Mouse (Mus musculus) heart, embryonic 11.5 days (tissue): ENCODE measurements around the gene Map7. TPM values are rescaled to one million over a fixed set of nuclear protein-coding genes. Genes with fewer than 3 reads are reported as not detected.

ENCODE experiments used
- ATAC-seq: fragments of 200-750 bp; cut with Nextera tagmentation; replicated peaks from 2 replicates; pipeline ENCODE4 v1.8.0; 2017; ENCODE audit warnings: moderate library complexity; ENCODE audit not compliant: insufficient number of reproducible peaks, low FRiP score, low TSS enrichment
- H3K27ac ChIP-seq: fragments of 300-500 bp; sonication (generic); 2 replicates; pipeline ENCODE4 v1.5.1; 2014; ENCODE audit warnings: mild to moderate bottlenecking, low read depth, low read length
- H3K27me3 ChIP-seq: fragments of 300-500 bp; sonication (generic); 2 replicates; pipeline ENCODE4 v1.6.1; 2014; ENCODE audit warnings: mild to moderate bottlenecking, low read length, mixed read lengths; ENCODE audit not compliant: control insufficient read depth, insufficient read depth
- H3K36me3 ChIP-seq: fragments of 300-500 bp; sonication (generic); 2 replicates; pipeline ENCODE4 v1.6.1; 2014; ENCODE audit warnings: mild to moderate bottlenecking, low read length, moderate library complexity, mixed read lengths; ENCODE audit not compliant: control insufficient read depth, insufficient read depth
- H3K4me1 ChIP-seq: fragments of 300-500 bp; sonication (generic); 2 replicates; pipeline ENCODE4 v1.6.1; 2014; ENCODE audit warnings: low read length; ENCODE audit not compliant: control insufficient read depth, insufficient read depth
- H3K4me2 ChIP-seq: fragments of 300-500 bp; sonication (generic); 2 replicates; pipeline ENCODE4 v1.6.1; 2014; ENCODE audit warnings: mild to moderate bottlenecking, moderate library complexity
- H3K4me3 ChIP-seq: fragments of 300-500 bp; sonication (generic); 2 replicates; pipeline ENCODE4 v1.5.1; 2014; ENCODE audit warnings: low read depth, low read length
- H3K9ac ChIP-seq: fragments of 300-500 bp; sonication (generic); 2 replicates; pipeline ENCODE4 v1.6.1; 2014; ENCODE audit warnings: mild to moderate bottlenecking, low read depth, low read length, moderate library complexity
- H3K9me3 ChIP-seq: fragments of 300-500 bp; sonication (generic); replicated peaks from 2 replicates; pipeline ENCODE4 v1.6.1; 2016; ENCODE audit warnings: low read length; ENCODE audit not compliant: control insufficient read depth
- WGBS: fragments of 180-500 bp; shearing (Covaris S2); extraction: QIAGEN DNeasy Blood & Tissue Kit; methylation state at CpG from one replicate; pipeline ENCODE4 v1.1.7; 2014; ENCODE audit not compliant: insufficient replicate concordance; 5-methylcytosine and 5-hydroxymethylcytosine counted together
- polyA plus RNA-seq: library from polyadenylated mRNA; unstranded; fragments of >200 nt; fragmentation: Nextera tagmentation; extraction: Ambion mirVana; gene quantifications from 2 replicates; pipeline ENCODE4 v1.2.1, GENCODE M21; 2014

Map7 gene
- polyA plus RNA-seq, 1 experiment from 2014 or later, result 3.9 TPM

- no peak overlapping the region for H3K4me2 ChIP-seq
- H3K9ac ChIP-seq, result no peak overlapping the region
- H3K9me3 ChIP-seq, result no peaks in the 10 kb centered on the region
- ATAC-seq, result no peak
- H3K4me1 ChIP-seq, result peaks cover 14% of the 10 kb centered on the region
- no peak overlapping the region for H3K27ac ChIP-seq
- WGBS, result 57% methylated on average over 4 of the region's 4 CpGs
- no peak overlapping the region for H3K4me3 ChIP-seq
- H3K27me3 ChIP-seq, result no peaks in the 10 kb centered on the region
- no peaks in the 10 kb centered on the region for H3K36me3 ChIP-seq
Measured at GRCm38 (mm10) chr10:20184326-20184725, 36.1 kb downstream of the Map7 start.

- peaks cover 14% of the 10 kb centered on the region for H3K4me1 ChIP-seq
- no peak overlapping the region for H3K4me2 ChIP-seq
- no peaks in the 10 kb centered on the region for H3K27me3 ChIP-seq
- H3K36me3 ChIP-seq, result no peaks in the 10 kb centered on the region
- no peak overlapping the region for H3K9ac ChIP-seq
- WGBS, result 68% methylated on average over 4 of the region's 4 CpGs
- H3K27ac ChIP-seq, result no peak overlapping the region
- no peak for ATAC-seq
- H3K4me3 ChIP-seq, result no peak overlapping the region
- no peaks in the 10 kb centered on the region for H3K9me3 ChIP-seq
Measured at GRCm38 (mm10) chr10:20185264-20185663, 37.0 kb downstream of the Map7 start.

- H3K27me3 ChIP-seq, result no peaks in the 10 kb centered on the region
- H3K27ac ChIP-seq, result no peak overlapping the region
- H3K9ac ChIP-seq, result no peak overlapping the region
- H3K4me3 ChIP-seq, result no peak overlapping the region
- WGBS, result 84% methylated on average over 2 of the region's 2 CpGs
- no peaks in the 10 kb centered on the region for H3K36me3 ChIP-seq
- ATAC-seq, result no peak
- H3K9me3 ChIP-seq, result no peaks in the 10 kb centered on the region
- no peak overlapping the region for H3K4me2 ChIP-seq
- H3K4me1 ChIP-seq, result peaks cover 14% of the 10 kb centered on the region
Measured at GRCm38 (mm10) chr10:20185806-20186205, 37.5 kb downstream of the Map7 start.

- no peak overlapping the region for H3K9ac ChIP-seq
- H3K4me1 ChIP-seq, result peaks cover 4% of the 10 kb centered on the region
Measured at GRCm38 (mm10) chr10:20186800-20187273, 38.6 kb downstream of the Map7 start.

GRCm38 (mm10) chr10:20190139-20190747 is 42.0 kb downstream of the Map7 start:
- H3K9me3 ChIP-seq, result no peaks in the 10 kb centered on the region
- ATAC-seq, result no peak
- H3K4me1 ChIP-seq, result no peaks in the 10 kb centered on the region
- no peak overlapping the region for H3K27ac ChIP-seq
- no peak overlapping the region for H3K9ac ChIP-seq
- WGBS, result 74% methylated on average over 6 of the region's 6 CpGs
- no peaks in the 10 kb centered on the region for H3K36me3 ChIP-seq
- H3K4me3 ChIP-seq, result no peak overlapping the region
- no peaks in the 10 kb centered on the region for H3K27me3 ChIP-seq
- no peak overlapping the region for H3K4me2 ChIP-seq

More at GRCm38 (mm10) chr10:20186800-20187273, 38.6 kb downstream of the Map7 start:
- H3K4me2 ChIP-seq, result no peak overlapping the region
- 73% methylated on average over 5 of the region's 5 CpGs for WGBS
- ATAC-seq, result no peak
- no peaks in the 10 kb centered on the region for H3K9me3 ChIP-seq
- no peaks in the 10 kb centered on the region for H3K27me3 ChIP-seq
- no peaks in the 10 kb centered on the region for H3K36me3 ChIP-seq
- no peak overlapping the region for H3K4me3 ChIP-seq
- no peak overlapping the region for H3K27ac ChIP-seq

GRCm38 (mm10) chr10:20194847-20195540 is 46.7 kb downstream of the Map7 start:
- Histone ChIP-seq H3K4me3 (no peak overlapping the region), H3K36me3 (no peaks in the 10 kb centered on the region), H3K27me3 (no peaks in the 10 kb centered on the region), H3K4me2 (no peak overlapping the region), H3K4me1 (peaks cover 2% of the 10 kb centered on the region; the same call in 1 of the 2 replicates), H3K27ac (no peak overlapping the region), H3K9me3 (no peaks in the 10 kb centered on the region), H3K9ac (no peak overlapping the region)
- WGBS, result 38% methylated on average over 13 of the region's 13 CpGs
- ATAC-seq, result no peak

GRCm38 (mm10) chr10:20197039-20197438 is 48.8 kb downstream of the Map7 start:
- 53% methylated on average over 7 of the region's 7 CpGs for WGBS
- H3K4me3 ChIP-seq, result no peak overlapping the region
- no peak overlapping the region for H3K4me2 ChIP-seq
- no peaks in the 10 kb centered on the region for H3K36me3 ChIP-seq
- H3K9ac ChIP-seq, result no peak overlapping the region
- H3K4me1 ChIP-seq, result peaks cover 2% of the 10 kb centered on the region; the same call in 1 of the 2 replicates
- H3K27me3 ChIP-seq, result no peaks in the 10 kb centered on the region
- no peak overlapping the region for H3K27ac ChIP-seq
- H3K9me3 ChIP-seq, result no peaks in the 10 kb centered on the region
- ATAC-seq, result no peak

GRCm38 (mm10) chr10:20198968-20199737 is 50.9 kb downstream of the Map7 start:
- 78% methylated on average over 10 of the region's 10 CpGs for WGBS
- Histone ChIP-seq H3K27me3 (no peaks in the 10 kb centered on the region), H3K4me1 (peaks cover 4% of the 10 kb centered on the region; the same call in 1 of the 2 replicates)

More at GRCm38 (mm10) chr10:20198968-20199737, 50.9 kb downstream of the Map7 start:
- no peak overlapping the region for H3K9ac ChIP-seq
- no peak overlapping the region for H3K4me3 ChIP-seq
- H3K36me3 ChIP-seq, result no peaks in the 10 kb centered on the region
- H3K9me3 ChIP-seq, result no peaks in the 10 kb centered on the region
- no peak for ATAC-seq
- H3K27ac ChIP-seq, result no peak overlapping the region
- H3K4me2 ChIP-seq, result no peak overlapping the region
